Mouse (Mus musculus): ENCODE data around the gene Gng13.

- no peak for TF ChIP-seq CTCF (IDR thresholded peaks at IDR 0.05; ENCODE audit: low read depth)
- TF ChIP-seq EP300 (IDR thresholded peaks at IDR 0.05; ENCODE audit: low read depth), result no peak
Observed at GRCm38 (mm10) chr17:25688922-25689321, 28.0 kb upstream of the Gng13 start.

All from heart, postnatal 0 days (tissue).